Mouse (Mus musculus) testis, adult 2 months (tissue): ENCODE data around the gene Gm20661.

Source experiments
- CTCF ChIP-seq: fragments of 200-500 bp; IDR thresholded peaks from 2 replicates; pipeline ENCODE4 v1.5.1; 2012; ENCODE audit warnings: low read depth, mild to moderate bottlenecking, inconsistent platforms, low read length, moderate library complexity; ENCODE audit not compliant: control insufficient read depth, insufficient read depth, insufficient replicate concordance
- POLR2A ChIP-seq: fragments of 200-500 bp; IDR thresholded peaks from 2 replicates; pipeline ENCODE4 v1.6.1; 2012; ENCODE audit warnings: low read depth, mild to moderate bottlenecking, inconsistent platforms, low read length, moderate library complexity; ENCODE audit not compliant: control insufficient read depth

GRCm38 (mm10) chr9:107936215-107936822, 46.5 kb upstream of the Gm20661 start:
- no peak for TF ChIP-seq POLR2A
- TF ChIP-seq CTCF, result no peak
